Mouse (Mus musculus): ENCODE data around the gene Ctbs. TPM values are rescaled to one million over a fixed set of nuclear protein-coding genes. Genes with fewer than 3 reads are reported as not detected.
"Not testable (repeated sequence)": the region's sequence is repeated elsewhere in the genome, so short reads cannot be mapped to it uniquely, and the experiment has no call there.

Gene Ctbs
- polyA plus RNA-seq, 1 experiment, result 2.5 TPM

- Histone ChIP-seq H3K36me3 (ENCODE audit: control insufficient read depth, insufficient read depth, low read length) (no peaks in the 10 kb centered on the region; the same call in 1 of the 2 replicates), H3K27ac (ENCODE audit: control insufficient read depth, insufficient read depth, low read length) (no peak overlapping the region)
- WGBS, result 96% methylated on average over 8 of the region's 8 CpGs
These were observed 23.1 kb upstream of the Ctbs start for GRCm38 (mm10) chr3:146426489-146426888.

GRCm38 (mm10) chr3:146433063-146433462 lies 16.5 kb upstream of the Ctbs start:
- H3K4me1 ChIP-seq (replicated peaks; ENCODE audit: control insufficient read depth, insufficient read depth, low read length); H3K27ac ChIP-seq (ENCODE audit: control insufficient read depth, insufficient read depth, low read length); H3K36me3 ChIP-seq (ENCODE audit: control insufficient read depth, insufficient read depth, low read length); H3K4me3 ChIP-seq (ENCODE audit: control insufficient read depth, insufficient read depth, low read length); H3K27me3 ChIP-seq (ENCODE audit: control insufficient read depth, insufficient read depth, low read length); DNase-seq: not testable (repeated sequence)
- WGBS, result 97% methylated on average over 11 of the region's 11 CpGs

More at GRCm38 (mm10) chr3:146426489-146426888, 23.1 kb upstream of the Ctbs start:
- no peak for DNase-seq
- Histone ChIP-seq H3K27me3 (ENCODE audit: control insufficient read depth, insufficient read depth, low read length) (no peaks in the 10 kb centered on the region), H3K4me3 (ENCODE audit: control insufficient read depth, insufficient read depth, low read length) (no peak overlapping the region), H3K4me1 (replicated peaks; ENCODE audit: control insufficient read depth, insufficient read depth, low read length) (no peaks in the 10 kb centered on the region)
- TF ChIP-seq CTCF (IDR thresholded peaks at IDR 0.05; ENCODE audit: borderline replicate concordance, control insufficient read depth, extremely low read depth, insufficient read depth, low read length, poor library complexity), result no peak
- no peak for TF ChIP-seq POLR2A (IDR thresholded peaks at IDR 0.05; ENCODE audit: control insufficient read depth, extremely low read depth, insufficient read depth, low read length, poor library complexity)

GRCm38 (mm10) chr3:146433681-146434350 lies 15.8 kb upstream of the Ctbs start:
- no peak for DNase-seq
- no peak overlapping the region for H3K27ac ChIP-seq (ENCODE audit: control insufficient read depth, insufficient read depth, low read length)
- H3K4me1 ChIP-seq (replicated peaks; ENCODE audit: control insufficient read depth, insufficient read depth, low read length), result no peaks in the 10 kb centered on the region
- no peak for TF ChIP-seq POLR2A (IDR thresholded peaks at IDR 0.05; ENCODE audit: control insufficient read depth, extremely low read depth, insufficient read depth, low read length, poor library complexity)
- no peak for TF ChIP-seq CTCF (IDR thresholded peaks at IDR 0.05; ENCODE audit: borderline replicate concordance, control insufficient read depth, extremely low read depth, insufficient read depth, low read length, poor library complexity)
- no peaks in the 10 kb centered on the region for H3K36me3 ChIP-seq (ENCODE audit: control insufficient read depth, insufficient read depth, low read length)
- WGBS, result 83% methylated on average over 14 of the region's 14 CpGs
- no peak overlapping the region for H3K4me3 ChIP-seq (ENCODE audit: control insufficient read depth, insufficient read depth, low read length)
- no peaks in the 10 kb centered on the region for H3K27me3 ChIP-seq (ENCODE audit: control insufficient read depth, insufficient read depth, low read length)

- TF ChIP-seq CTCF (IDR thresholded peaks at IDR 0.05; ENCODE audit: borderline replicate concordance, control insufficient read depth, extremely low read depth, insufficient read depth, low read length, poor library complexity), result no peak
- Histone ChIP-seq H3K36me3 (ENCODE audit: control insufficient read depth, insufficient read depth, low read length) (no peaks in the 10 kb centered on the region), H3K4me3 (ENCODE audit: control insufficient read depth, insufficient read depth, low read length) (no peak overlapping the region), H3K27ac (ENCODE audit: control insufficient read depth, insufficient read depth, low read length) (no peak overlapping the region), H3K4me1 (replicated peaks; ENCODE audit: control insufficient read depth, insufficient read depth, low read length) (no peaks in the 10 kb centered on the region), H3K27me3 (ENCODE audit: control insufficient read depth, insufficient read depth, low read length) (no peaks in the 10 kb centered on the region)
- no peak for DNase-seq
- WGBS, result 98% methylated on average over 8 of the region's 8 CpGs
These were observed 14.9 kb upstream of the Ctbs start for GRCm38 (mm10) chr3:146434686-146435085.

GRCm38 (mm10) chr3:146435533-146435932 lies 14.1 kb upstream of the Ctbs start:
- Histone ChIP-seq H3K27me3 (ENCODE audit: control insufficient read depth, insufficient read depth, low read length) (no peaks in the 10 kb centered on the region), H3K36me3 (ENCODE audit: control insufficient read depth, insufficient read depth, low read length) (no peaks in the 10 kb centered on the region), H3K4me1 (replicated peaks; ENCODE audit: control insufficient read depth, insufficient read depth, low read length) (no peaks in the 10 kb centered on the region), H3K27ac (ENCODE audit: control insufficient read depth, insufficient read depth, low read length) (no peak overlapping the region; the same call in 1 of the 2 replicates), H3K4me3 (ENCODE audit: control insufficient read depth, insufficient read depth, low read length) (no peak overlapping the region)
- no peak for DNase-seq
- WGBS, result 94% methylated on average over 11 of the region's 11 CpGs
- TF ChIP-seq POLR2A (IDR thresholded peaks at IDR 0.05; ENCODE audit: control insufficient read depth, extremely low read depth, insufficient read depth, low read length, poor library complexity) (no peak), CTCF (IDR thresholded peaks at IDR 0.05; ENCODE audit: borderline replicate concordance, control insufficient read depth, extremely low read depth, insufficient read depth, low read length, poor library complexity) (no peak)

GRCm38 (mm10) chr3:146436114-146436513 lies 13.5 kb upstream of the Ctbs start:
- WGBS, result 97% methylated on average over 8 of the region's 8 CpGs
- DNase-seq, result no peak
- no peaks in the 10 kb centered on the region for H3K4me1 ChIP-seq (replicated peaks; ENCODE audit: control insufficient read depth, insufficient read depth, low read length)
- no peak for TF ChIP-seq CTCF (IDR thresholded peaks at IDR 0.05; ENCODE audit: borderline replicate concordance, control insufficient read depth, extremely low read depth, insufficient read depth, low read length, poor library complexity)
- no peak for TF ChIP-seq POLR2A (IDR thresholded peaks at IDR 0.05; ENCODE audit: control insufficient read depth, extremely low read depth, insufficient read depth, low read length, poor library complexity)
- H3K36me3 ChIP-seq (ENCODE audit: control insufficient read depth, insufficient read depth, low read length), result no peaks in the 10 kb centered on the region
- no peak overlapping the region for H3K27ac ChIP-seq (ENCODE audit: control insufficient read depth, insufficient read depth, low read length)
- no peaks in the 10 kb centered on the region for H3K27me3 ChIP-seq (ENCODE audit: control insufficient read depth, insufficient read depth, low read length)
- no peak overlapping the region for H3K4me3 ChIP-seq (ENCODE audit: control insufficient read depth, insufficient read depth, low read length)

- WGBS, result 90% methylated on average over 12 of the region's 12 CpGs
- no peaks in the 10 kb centered on the region for H3K4me1 ChIP-seq (replicated peaks; ENCODE audit: control insufficient read depth, insufficient read depth, low read length)
- DNase-seq, result no peak
- no peak for TF ChIP-seq POLR2A (IDR thresholded peaks at IDR 0.05; ENCODE audit: control insufficient read depth, extremely low read depth, insufficient read depth, low read length, poor library complexity)
- no peak overlapping the region for H3K4me3 ChIP-seq (ENCODE audit: control insufficient read depth, insufficient read depth, low read length)
- no peaks in the 10 kb centered on the region for H3K27me3 ChIP-seq (ENCODE audit: control insufficient read depth, insufficient read depth, low read length)
- no peak overlapping the region for H3K27ac ChIP-seq (ENCODE audit: control insufficient read depth, insufficient read depth, low read length)
- no peaks in the 10 kb centered on the region for H3K36me3 ChIP-seq (ENCODE audit: control insufficient read depth, insufficient read depth, low read length)
These were observed 9.6 kb upstream of the Ctbs start for GRCm38 (mm10) chr3:146440011-146440410.

Measured in thymus, adult 2 months (tissue).